Mouse (Mus musculus): ENCODE results near the gene Tnrc6c.

- TF ChIP-seq CTCF (conservative IDR thresholded peaks at IDR 0.05 in 1 of 2, IDR thresholded peaks at IDR 0.05 in 1 of 2; ENCODE audit: low read depth in 2 of 2, low read length in 2 of 2) = no peak
- TF ChIP-seq BHLHE40 (IDR thresholded peaks at IDR 0.05; ENCODE audit: low read depth, low read length) = no peak
- no peak for TF ChIP-seq NRF1 (IDR thresholded peaks at IDR 0.05; ENCODE audit: low read depth, low read length)
- no peak for TF ChIP-seq MAFK (IDR thresholded peaks at IDR 0.05; ENCODE audit: insufficient replicate concordance, low read length)
- no peak for TF ChIP-seq POLR2A (IDR thresholded peaks at IDR 0.05; ENCODE audit: low read depth, low read length)
- no peak for TF ChIP-seq MYC (IDR thresholded peaks at IDR 0.05; ENCODE audit: low read depth, low read length)
- TF ChIP-seq CHD2 (IDR thresholded peaks at IDR 0.05; ENCODE audit: low read length) = no peak
- TF ChIP-seq MXI1 (IDR thresholded peaks at IDR 0.05; ENCODE audit: low read depth, low read length) = no peak
- TF ChIP-seq E2F4 (IDR thresholded peaks at IDR 0.05; ENCODE audit: insufficient replicate concordance, low read depth, low read length) = no peak
- no peak for TF ChIP-seq JUND (conservative IDR thresholded peaks at IDR 0.05; ENCODE audit: low read depth, low read length)
- no peak for TF ChIP-seq RCOR1 (conservative IDR thresholded peaks at IDR 0.05; ENCODE audit: low read depth, low read length)
- no peak for TF ChIP-seq EP300 (IDR thresholded peaks at IDR 0.05; ENCODE audit: low read length)
- no peak for TF ChIP-seq MAX (IDR thresholded peaks at IDR 0.05; ENCODE audit: low read length)
- TF ChIP-seq NELFE (IDR thresholded peaks at IDR 0.05; ENCODE audit: low read depth, low read length) = no peak
Measured at GRCm38 (mm10) chr11:117766275-117766674, 112.2 kb downstream of the Tnrc6c start.
